Mouse (Mus musculus) cerebellum, adult 2 months (tissue): ENCODE measurements around the gene Cdk8.

Experiments
- CTCF ChIP-seq: fragments of 200-500 bp; IDR thresholded peaks from 2 replicates; pipeline ENCODE4 v1.5.1; 2011; ENCODE audit warnings: low read depth, mild to moderate bottlenecking, control low read depth, low read length, moderate library complexity, borderline replicate concordance; ENCODE audit not compliant: insufficient read depth
- POLR2A ChIP-seq: fragments of 200-500 bp; IDR thresholded peaks from 2 replicates; pipeline ENCODE4 v1.6.1; 2011; ENCODE audit warnings: low read length, control low read depth, borderline replicate concordance; ENCODE audit not compliant: insufficient read depth

- TF ChIP-seq CTCF = no peak
- no peak for TF ChIP-seq POLR2A
Measured at GRCm38 (mm10) chr5:146260003-146260402, 29.0 kb downstream of the Cdk8 start.
